Mouse (Mus musculus): Measurements from ENCODE around the gene App. TPM values are rescaled to one million over a fixed set of nuclear protein-coding genes. Genes with fewer than 3 reads are reported as not detected.
A peak's percentile ranks its signal among the peaks of the same experiment; 100 is the strongest.

App gene
- polyA plus RNA-seq, 1 experiment from 2014 or later: 225 TPM

DNA sequence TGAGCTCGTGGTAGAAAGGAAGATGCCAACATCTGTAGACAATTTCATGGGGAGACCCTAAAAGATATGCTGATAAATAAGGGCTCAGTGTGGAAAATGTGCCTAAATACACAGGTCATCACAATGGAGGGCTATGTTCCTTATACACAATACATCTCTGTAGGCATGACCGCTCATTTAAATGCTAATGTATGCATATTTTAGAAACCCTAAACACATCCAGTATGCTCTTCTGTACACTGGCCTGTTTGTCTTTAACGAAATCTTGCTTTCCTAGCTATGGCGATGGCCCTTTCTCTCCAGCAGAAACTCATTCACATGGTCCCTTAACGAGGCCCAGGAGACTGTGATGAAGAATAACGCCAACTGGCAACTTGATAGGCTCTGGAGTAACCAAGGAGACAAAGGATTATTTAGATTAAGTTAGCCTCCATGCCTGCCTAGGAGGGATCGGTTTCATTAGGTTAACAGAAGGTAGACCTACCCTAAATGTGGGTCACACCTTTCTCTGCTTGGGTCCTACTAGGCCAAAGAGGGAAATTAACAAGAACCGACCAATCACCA, 185.8 kb downstream of the App start:
- no peak overlapping the region for H3K9ac ChIP-seq (ENCODE audit: low read depth, low read length)
- H3K4me2 ChIP-seq (replicated peaks; ENCODE audit: low read depth, low read length): no peak overlapping the region
- H3K36me3 ChIP-seq (ENCODE audit: control insufficient read depth, insufficient read depth, low read length): peaks cover 3% of the 10 kb centered on the region; the same call in 1 of the 2 replicates
- H3K4me1 ChIP-seq (ENCODE audit: control insufficient read depth, insufficient read depth, low read length): no peaks in the 10 kb centered on the region
- H3K27ac ChIP-seq (ENCODE audit: low read depth, low read length): no peak overlapping the region
- H3K9me3 ChIP-seq (ENCODE audit: control insufficient read depth, low read length): no peaks in the 10 kb centered on the region
- no peaks in the 10 kb centered on the region for H3K27me3 ChIP-seq (ENCODE audit: control insufficient read depth, insufficient read depth, low read length)
- H3K4me3 ChIP-seq (ENCODE audit: low read length): no peak overlapping the region
- WGBS: 77% methylated on average over 8 of the region's 8 CpGs
- no peak; the same call in 1 of the 2 replicates for ATAC-seq (ENCODE audit: low FRiP score, low TSS enrichment)

GRCm38 (mm10) chr16:84986016-84986631, 187.4 kb downstream of the App start:
- Histone ChIP-seq H3K27me3 (ENCODE audit: control insufficient read depth, insufficient read depth, low read length) (no peaks in the 10 kb centered on the region), H3K27ac (ENCODE audit: low read depth, low read length) (0 out of 2 replicates have a peak overlapping the region, but pooled peaks have one; percentile 14), H3K4me2 (replicated peaks; ENCODE audit: low read depth, low read length) (no peak overlapping the region), H3K9ac (ENCODE audit: low read depth, low read length) (no peak overlapping the region), H3K9me3 (ENCODE audit: control insufficient read depth, low read length) (no peaks in the 10 kb centered on the region), H3K4me3 (ENCODE audit: low read length) (no peak overlapping the region), H3K4me1 (ENCODE audit: control insufficient read depth, insufficient read depth, low read length) (no peaks in the 10 kb centered on the region), H3K36me3 (ENCODE audit: control insufficient read depth, insufficient read depth, low read length) (0 out of 2 replicates have a peak, but pooled peaks cover 3% of the 10 kb centered on the region)
- WGBS: 59% methylated on average over 11 of the region's 11 CpGs
- ATAC-seq (ENCODE audit: low FRiP score, low TSS enrichment): 0 out of 2 replicates have a peak, but pooled peaks have one; percentile 17

DNA sequence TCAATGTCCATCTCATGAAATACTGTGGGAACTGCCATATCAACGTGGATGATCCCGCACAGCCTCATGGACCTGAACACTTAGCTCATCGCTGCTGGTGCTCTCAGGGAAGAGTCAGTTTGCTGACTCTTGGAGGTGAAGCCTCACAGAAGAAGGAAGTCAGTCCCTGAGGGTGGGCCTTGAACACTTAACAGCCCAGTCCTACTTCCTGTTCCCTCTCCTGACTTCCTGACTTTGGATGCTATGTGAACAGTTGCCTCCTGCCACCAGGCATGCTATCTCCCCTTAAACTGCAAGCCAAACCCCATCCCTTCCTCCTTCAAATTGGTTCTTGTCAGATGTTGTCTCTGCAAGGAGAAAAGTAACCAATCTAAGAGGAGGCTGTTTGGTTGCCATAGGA, 188.2 kb downstream of the App start:
- Histone ChIP-seq H3K27ac (ENCODE audit: low read depth, low read length) (no peak overlapping the region), H3K4me3 (ENCODE audit: low read length) (no peak overlapping the region), H3K4me1 (ENCODE audit: control insufficient read depth, insufficient read depth, low read length) (no peaks in the 10 kb centered on the region), H3K27me3 (ENCODE audit: control insufficient read depth, insufficient read depth, low read length) (no peaks in the 10 kb centered on the region), H3K9ac (ENCODE audit: low read depth, low read length) (no peak overlapping the region), H3K9me3 (ENCODE audit: control insufficient read depth, low read length) (no peaks in the 10 kb centered on the region), H3K4me2 (replicated peaks; ENCODE audit: low read depth, low read length) (no peak overlapping the region), H3K36me3 (ENCODE audit: control insufficient read depth, insufficient read depth, low read length) (0 out of 2 replicates have a peak, but pooled peaks cover 3% of the 10 kb centered on the region)
- ATAC-seq (ENCODE audit: low FRiP score, low TSS enrichment): no peak
- WGBS: 96% methylated on average over 3 of the region's 3 CpGs

GRCm38 (mm10) chr16:84983428-84983827, 190.1 kb downstream of the App start:
- Histone ChIP-seq H3K4me2 (replicated peaks; ENCODE audit: low read depth, low read length) (no peak overlapping the region), H3K9ac (ENCODE audit: low read depth, low read length) (no peak overlapping the region), H3K27me3 (ENCODE audit: control insufficient read depth, insufficient read depth, low read length) (no peaks in the 10 kb centered on the region), H3K9me3 (ENCODE audit: control insufficient read depth, low read length) (no peaks in the 10 kb centered on the region), H3K27ac (ENCODE audit: low read depth, low read length) (no peak overlapping the region), H3K4me3 (ENCODE audit: low read length) (no peak overlapping the region), H3K36me3 (ENCODE audit: control insufficient read depth, insufficient read depth, low read length) (peaks cover 11% of the 10 kb centered on the region; the same call in 1 of the 2 replicates), H3K4me1 (ENCODE audit: control insufficient read depth, insufficient read depth, low read length) (no peaks in the 10 kb centered on the region)
- WGBS: 84% methylated on average over 3 of the region's 3 CpGs
- no peak for ATAC-seq (ENCODE audit: low FRiP score, low TSS enrichment)

GRCm38 (mm10) chr16:84982589-84982988, 191.0 kb downstream of the App start:
- Histone ChIP-seq H3K36me3 (ENCODE audit: control insufficient read depth, insufficient read depth, low read length) (peaks cover 18% of the 10 kb centered on the region), H3K4me1 (ENCODE audit: control insufficient read depth, insufficient read depth, low read length) (no peaks in the 10 kb centered on the region), H3K4me3 (ENCODE audit: low read length) (no peak overlapping the region), H3K27ac (ENCODE audit: low read depth, low read length) (no peak overlapping the region), H3K9ac (ENCODE audit: low read depth, low read length) (no peak overlapping the region), H3K4me2 (replicated peaks; ENCODE audit: low read depth, low read length) (no peak overlapping the region), H3K27me3 (ENCODE audit: control insufficient read depth, insufficient read depth, low read length) (no peaks in the 10 kb centered on the region), H3K9me3 (ENCODE audit: control insufficient read depth, low read length) (no peaks in the 10 kb centered on the region)
- 74% methylated on average over 3 of the region's 3 CpGs for WGBS
- no peak for ATAC-seq (ENCODE audit: low FRiP score, low TSS enrichment)

- H3K9me3 ChIP-seq (ENCODE audit: control insufficient read depth, low read length): no peaks in the 10 kb centered on the region
- H3K4me1 ChIP-seq (ENCODE audit: control insufficient read depth, insufficient read depth, low read length): no peaks in the 10 kb centered on the region
- no peaks in the 10 kb centered on the region for H3K27me3 ChIP-seq (ENCODE audit: control insufficient read depth, insufficient read depth, low read length)
- no peak for ATAC-seq (ENCODE audit: low FRiP score, low TSS enrichment)
- WGBS: 64% methylated on average over 5 of the region's 5 CpGs
- peaks cover 42% of the 10 kb centered on the region for H3K36me3 ChIP-seq (ENCODE audit: control insufficient read depth, insufficient read depth, low read length)
- no peak overlapping the region for H3K4me2 ChIP-seq (replicated peaks; ENCODE audit: low read depth, low read length)
- H3K9ac ChIP-seq (ENCODE audit: low read depth, low read length): no peak overlapping the region
- H3K4me3 ChIP-seq (ENCODE audit: low read length): no peak overlapping the region
- H3K27ac ChIP-seq (ENCODE audit: low read depth, low read length): no peak overlapping the region
Measured at GRCm38 (mm10) chr16:84978589-84978988, 195.0 kb downstream of the App start.

GRCm38 (mm10) chr16:84974176-84974518, 199.4 kb downstream of the App start:
- Histone ChIP-seq H3K9ac (ENCODE audit: low read depth, low read length) (no peak overlapping the region), H3K9me3 (ENCODE audit: control insufficient read depth, low read length) (no peaks in the 10 kb centered on the region), H3K36me3 (ENCODE audit: control insufficient read depth, insufficient read depth, low read length) (peaks cover 67% of the 10 kb centered on the region), H3K4me3 (ENCODE audit: low read length) (no peak overlapping the region), H3K27me3 (ENCODE audit: control insufficient read depth, insufficient read depth, low read length) (no peaks in the 10 kb centered on the region), H3K4me1 (ENCODE audit: control insufficient read depth, insufficient read depth, low read length) (no peaks in the 10 kb centered on the region), H3K4me2 (replicated peaks; ENCODE audit: low read depth, low read length) (no peak overlapping the region), H3K27ac (ENCODE audit: low read depth, low read length) (peak overlapping the region; percentile 38; the same call in 1 of the 2 replicates)
- WGBS: 75% methylated on average over 6 of the region's 6 CpGs
- 0 out of 2 replicates have a peak, but pooled peaks have one; percentile 35 for ATAC-seq (ENCODE audit: low FRiP score, low TSS enrichment)

- Histone ChIP-seq H3K36me3 (ENCODE audit: control insufficient read depth, insufficient read depth, low read length) (peaks cover 70% of the 10 kb centered on the region), H3K4me1 (ENCODE audit: control insufficient read depth, insufficient read depth, low read length) (no peaks in the 10 kb centered on the region), H3K27me3 (ENCODE audit: control insufficient read depth, insufficient read depth, low read length) (no peaks in the 10 kb centered on the region), H3K9ac (ENCODE audit: low read depth, low read length) (no peak overlapping the region), H3K9me3 (ENCODE audit: control insufficient read depth, low read length) (no peaks in the 10 kb centered on the region), H3K27ac (ENCODE audit: low read depth, low read length) (peak overlapping the region; percentile 38; the same call in 1 of the 2 replicates), H3K4me2 (replicated peaks; ENCODE audit: low read depth, low read length) (no peak overlapping the region), H3K4me3 (ENCODE audit: low read length) (no peak overlapping the region)
- ATAC-seq (ENCODE audit: low FRiP score, low TSS enrichment): no peak
- WGBS: 89% methylated on average over 15 of the region's 15 CpGs
Measured at GRCm38 (mm10) chr16:84973446-84974175, 200.0 kb downstream of the App start.
